ENCODE assay signal across 8 mouse cellular contexts in genomic region chr9:114844017-114844662, GRCm38 (mm10). TPM values are rescaled to one million over a fixed set of nuclear protein-coding genes. Genes with fewer than 3 reads are reported as not detected.
DNase-seq lines count a peak whose midpoint lies in the region; ATAC-seq and TF ChIP-seq lines count a peak whose summit lies in the region.

Cmtm8 (minus strand) TSS chr9:114844156.

- peak within 1 kb of the TSS; percentile 2; the same call in 1 of the 2 replicates for H3K4me3 ChIP-seq in G1E (ENCODE audit: low read depth, low read length)
- H3K4me3 ChIP-seq in forebrain, postnatal 0 days (ENCODE audit: low read depth, low read length), result peak within 1 kb of the TSS; percentile 62

- no peaks in the 10 kb centered on the region for H3K4me1 ChIP-seq in G1E (ENCODE audit: insufficient read depth, low read depth, low read length)
- H3K4me1 ChIP-seq in forebrain, postnatal 0 days (ENCODE audit: insufficient read depth), result peaks cover 3% of the 10 kb centered on the region; the same call in 1 of the 2 replicates

- H3K36me3 ChIP-seq in G1E (replicated peaks), result no peaks in the 10 kb centered on the region
- no peaks in the 10 kb centered on the region for H3K36me3 ChIP-seq in forebrain, postnatal 0 days (ENCODE audit: insufficient read depth)

- H3K9me3 ChIP-seq in G1E (replicated peaks), result peaks cover 30% of the 10 kb centered on the region
- H3K9me3 ChIP-seq in forebrain, postnatal 0 days (ENCODE audit: low read length), result no peaks in the 10 kb centered on the region

- H3K4me2 ChIP-seq in forebrain, postnatal 0 days (ENCODE audit: low read depth), result peak within 1 kb of the TSS; percentile 99

- no peak for DNase-seq in G1E (ENCODE audit: low spot score)
- peak; percentile 6 for DNase-seq in cerebellum, adult 11 months
- no peak for DNase-seq in forebrain, postnatal 0 days
- DNase-seq in heart, postnatal 4 days, result peak; percentile 74
- DNase-seq in layer of hippocampus, adult 9-11 months, result peak; percentile 20
- DNase-seq in lung, postnatal 25 days (ENCODE audit: low spot score), result peak; percentile 90
- DNase-seq in ovary, postnatal 14 days (ENCODE audit: low spot score), result peak; percentile 51
- peak; percentile 64 for DNase-seq in thymus, postnatal 25 days

- WGBS in forebrain, postnatal 0 days, result under 1% methylated on average over 32 of the region's 43 CpGs

- TF ChIP-seq CTCF in G1E (IDR thresholded peaks at IDR 0.05; ENCODE audit: low read depth, low read length), result no peak
- TF ChIP-seq CTCF in forebrain, postnatal 0 days (IDR thresholded peaks at IDR 0.05; ENCODE audit: low read depth), result 0 out of 2 replicates have a peak, but pooled peaks have one; percentile 21

- H3K27me3 ChIP-seq in G1E (ENCODE audit: insufficient read depth, low read length), result no peaks in the 10 kb centered on the region
- H3K27me3 ChIP-seq in forebrain, postnatal 0 days (ENCODE audit: insufficient read depth, low read length), result peaks cover 11% of the 10 kb centered on the region

- no peak within 1 kb of the TSS; the same call in 1 of the 2 replicates for H3K27ac ChIP-seq in forebrain, postnatal 0 days (ENCODE audit: low read depth, low read length)

- no peak for ATAC-seq in G1E (ENCODE audit: extremely low read depth, insufficient number of reproducible peaks, low FRiP score, poor library complexity, severe bottlenecking)
- ATAC-seq in forebrain, postnatal 0 days, result peak; percentile 67

- peak within 1 kb of the TSS; percentile 51 for H3K9ac ChIP-seq in forebrain, postnatal 0 days

RNA-seq across cellular contexts. Expression of gene Cmtm8, which starts in this region (rescaled TPM):
- total RNA-seq in G1E (2014; fragmentation: Nextera tagmentation) (not detected in 2 replicates), G1E (2017) (0.16 and 0.17 TPM in 2 replicates)
- polyA plus RNA-seq in G1E (2012), result not detected in 2 replicates
- total RNA-seq in forebrain, postnatal 0 days (2014; rRNA removed), result 1.2 and 2.1 TPM in 2 replicates
- 6.0 and 6.2 TPM in 2 replicates for polyA plus RNA-seq in forebrain, postnatal 0 days (2015; fragmentation: Nextera tagmentation; extraction: Ambion mirVana)
- 1 to 10 TPM; 8.7 to 9.8 TPM for total RNA-seq in heart, postnatal 4 days (2021)

Comparison
In these comparisons a context has a peak if more than half of its experiments do, and no peak if none do; other contexts are left out.
1. DNase-seq: peak in cerebellum, adult 11 months (single experiment), heart, postnatal 4 days (single experiment), layer of hippocampus, adult 9-11 months (single experiment), lung, postnatal 25 days (single experiment), ovary, postnatal 14 days (single experiment) and thymus, postnatal 25 days (single experiment); none in G1E (single experiment) and forebrain, postnatal 0 days (single experiment).